Mouse (Mus musculus): ENCODE data around the gene Mettl26. TPM values are rescaled to one million over a fixed set of nuclear protein-coding genes. Genes with fewer than 3 reads are reported as not detected.

The Mettl26 gene
- total and polyA plus RNA-seq, 3 experiments = 12.7 to 30.5 (median 12.7) TPM

GRCm38 (mm10) chr17:25914295-25914694 is 39.4 kb downstream of the Mettl26 start:
- intact Hi-C loops (cut with DNase I) = no loop called here
- DNase-seq = no peak
- Histone ChIP-seq H3K4me3 (no peak overlapping the region), H3K27ac (peak overlapping the region; percentile 86), H3K4me1 (ENCODE audit: control insufficient read depth, insufficient read depth, low read length) (peaks cover 27% of the 10 kb centered on the region), H3K79me2 (replicated peaks; ENCODE audit: control insufficient read depth, insufficient read depth, low read length) (peaks cover 8% of the 10 kb centered on the region), H3K36me3 (ENCODE audit: control insufficient read depth, insufficient read depth, low read length) (no peaks in the 10 kb centered on the region; the same call in none of the 2 replicates), H3K27me3 (ENCODE audit: control insufficient read depth, insufficient read depth, low read length) (no peaks in the 10 kb centered on the region), H3K9ac (ENCODE audit: low read depth, low read length) (0 out of 2 replicates have a peak overlapping the region, but pooled peaks have one; percentile 14)
- WGBS = 36% methylated on average over 4 of the region's 4 CpGs
- TF ChIP-seq CTCF (IDR thresholded peaks at IDR 0.05) (no peak), POLR2A (IDR thresholded peaks at IDR 0.05; ENCODE audit: insufficient read depth, low read depth, low read length) (no peak), EP300 (IDR thresholded peaks at IDR 0.05; ENCODE audit: insufficient read depth, low read depth, low read length) (no peak)

- no peak overlapping the region for H3K9ac ChIP-seq (ENCODE audit: low read depth, low read length)
- no peaks in the 10 kb centered on the region for H3K27me3 ChIP-seq (ENCODE audit: control insufficient read depth, insufficient read depth, low read length)
- 62% methylated on average over 8 of the region's 8 CpGs for WGBS
- peaks cover 24% of the 10 kb centered on the region for H3K4me1 ChIP-seq (ENCODE audit: control insufficient read depth, insufficient read depth, low read length)
- H3K79me2 ChIP-seq (replicated peaks; ENCODE audit: control insufficient read depth, insufficient read depth, low read length) = peaks cover 10% of the 10 kb centered on the region
- DNase-seq = no peak
- H3K27ac ChIP-seq = no peak overlapping the region
- TF ChIP-seq CTCF (IDR thresholded peaks at IDR 0.05) (no peak), POLR2A (IDR thresholded peaks at IDR 0.05; ENCODE audit: insufficient read depth, low read depth, low read length) (no peak), EP300 (IDR thresholded peaks at IDR 0.05; ENCODE audit: insufficient read depth, low read depth, low read length) (no peak)
- no peaks in the 10 kb centered on the region; the same call in 1 of the 2 replicates for H3K36me3 ChIP-seq (ENCODE audit: control insufficient read depth, insufficient read depth, low read length)
- no peak overlapping the region for H3K4me3 ChIP-seq
- intact Hi-C loops (cut with DNase I) = no loop called here
These were observed 42.2 kb downstream of the Mettl26 start for GRCm38 (mm10) chr17:25916931-25917647.

- TF ChIP-seq EP300 (IDR thresholded peaks at IDR 0.05; ENCODE audit: insufficient read depth, low read depth, low read length) = no peak
- no peak for TF ChIP-seq POLR2A (IDR thresholded peaks at IDR 0.05; ENCODE audit: insufficient read depth, low read depth, low read length)
- TF ChIP-seq CTCF (IDR thresholded peaks at IDR 0.05) = no peak
- intact Hi-C loops (cut with DNase I) = loop anchor here (2.0 kb wide), 1 partner anchor 23 kb away; no protein-coding TSS in a partner anchor
These were observed 43.3 kb downstream of the Mettl26 start for GRCm38 (mm10) chr17:25918037-25918750.

GRCm38 (mm10) chr17:25919144-25919785 is 44.4 kb downstream of the Mettl26 start, which contains the start of gene Rab40c:
TSS of gene Rab40c (minus strand) at chr17:25919727.
- no peak for DNase-seq
- no peaks in the 10 kb centered on the region for H3K27me3 ChIP-seq (ENCODE audit: control insufficient read depth, insufficient read depth, low read length)
- H3K9ac ChIP-seq (ENCODE audit: low read depth, low read length) = peak within 1 kb of the TSS; percentile 91
- peaks cover 10% of the 10 kb centered on the region for H3K79me2 ChIP-seq (replicated peaks; ENCODE audit: control insufficient read depth, insufficient read depth, low read length)
- no peaks in the 10 kb centered on the region for H3K36me3 ChIP-seq (ENCODE audit: control insufficient read depth, insufficient read depth, low read length)
- peak within 1 kb of the TSS; percentile 98 for H3K27ac ChIP-seq
- intact Hi-C loops (cut with DNase I) = loop anchor here (2.0 kb wide), 1 partner anchor 24 kb away; no protein-coding TSS in a partner anchor
- peaks cover 14% of the 10 kb centered on the region for H3K4me1 ChIP-seq (ENCODE audit: control insufficient read depth, insufficient read depth, low read length)
- WGBS = under 1% methylated on average over 76 of the region's 78 CpGs
- H3K4me3 ChIP-seq = peak within 1 kb of the TSS; percentile 72
- TF ChIP-seq POLR2A (IDR thresholded peaks at IDR 0.05; ENCODE audit: insufficient read depth, low read depth, low read length) = no peak
- no peak for TF ChIP-seq EP300 (IDR thresholded peaks at IDR 0.05; ENCODE audit: insufficient read depth, low read depth, low read length)
- no peak for TF ChIP-seq CTCF (IDR thresholded peaks at IDR 0.05)

More at GRCm38 (mm10) chr17:25918037-25918750, 43.3 kb downstream of the Mettl26 start:
- Histone ChIP-seq H3K4me3 (peak overlapping the region; percentile 68), H3K79me2 (replicated peaks; ENCODE audit: control insufficient read depth, insufficient read depth, low read length) (peaks cover 10% of the 10 kb centered on the region), H3K36me3 (ENCODE audit: control insufficient read depth, insufficient read depth, low read length) (no peaks in the 10 kb centered on the region), H3K27me3 (ENCODE audit: control insufficient read depth, insufficient read depth, low read length) (no peaks in the 10 kb centered on the region), H3K4me1 (ENCODE audit: control insufficient read depth, insufficient read depth, low read length) (peaks cover 19% of the 10 kb centered on the region), H3K27ac (no peak overlapping the region), H3K9ac (ENCODE audit: low read depth, low read length) (peak overlapping the region; percentile 91)
- WGBS = 68% methylated on average over 9 of the region's 9 CpGs
- no peak for DNase-seq

GRCm38 (mm10) chr17:25919786-25920642 is 45.1 kb downstream of the Mettl26 start:
- WGBS = 1% methylated on average over 40 of the region's 40 CpGs
- Histone ChIP-seq H3K79me2 (replicated peaks; ENCODE audit: control insufficient read depth, insufficient read depth, low read length) (peaks cover 10% of the 10 kb centered on the region), H3K27ac (peak overlapping the region; percentile 98), H3K4me1 (ENCODE audit: control insufficient read depth, insufficient read depth, low read length) (peaks cover 8% of the 10 kb centered on the region), H3K27me3 (ENCODE audit: control insufficient read depth, insufficient read depth, low read length) (no peaks in the 10 kb centered on the region), H3K4me3 (peak overlapping the region; percentile 72), H3K9ac (ENCODE audit: low read depth, low read length) (peak overlapping the region; percentile 69), H3K36me3 (ENCODE audit: control insufficient read depth, insufficient read depth, low read length) (no peaks in the 10 kb centered on the region)
- peak; percentile 42; the same call in 1 of the 2 replicates for TF ChIP-seq EP300 (IDR thresholded peaks at IDR 0.05; ENCODE audit: insufficient read depth, low read depth, low read length)
- peak; percentile 85 for TF ChIP-seq POLR2A (IDR thresholded peaks at IDR 0.05; ENCODE audit: insufficient read depth, low read depth, low read length)
- no peak for TF ChIP-seq CTCF (IDR thresholded peaks at IDR 0.05)
- DNase-seq = peak; percentile 100
- intact Hi-C loops (cut with DNase I) = loop anchor here (2.0 kb wide), 2 partner anchors 21 to 25 kb away; no protein-coding TSS in a partner anchor

Measured in heart, adult 2 months (tissue).